Mouse (Mus musculus): Measurements from ENCODE around the gene Lipm. TPM values are rescaled to one million over a fixed set of nuclear protein-coding genes. Genes with fewer than 3 reads are reported as not detected.

Lipm gene
- total RNA-seq, 2 experiments from 2014 or later, result 0.12 TPM; not detected in 1

GRCm38 (mm10) chr19:34120107-34120731 lies 19.5 kb downstream of the Lipm start:
- DNase-seq (ENCODE audit: low spot score in 2 of 2), result no peak
- Histone ChIP-seq H3K4me3 (no peak overlapping the region), H3K27ac (no peak overlapping the region)
- TF ChIP-seq CTCF (conservative IDR thresholded peaks at IDR 0.05), result no peak

- Histone ChIP-seq H3K4me3 (no peak overlapping the region), H3K27ac (no peak overlapping the region)
- no peak for DNase-seq (ENCODE audit: low spot score in 2 of 2)
- peak; percentile 17 for TF ChIP-seq CTCF (conservative IDR thresholded peaks at IDR 0.05)
Observed at GRCm38 (mm10) chr19:34138720-34139430, 38.1 kb downstream of the Lipm start.

GRCm38 (mm10) chr19:34139431-34140046 lies 38.8 kb downstream of the Lipm start:
- Histone ChIP-seq H3K4me3 (no peak overlapping the region), H3K27ac (no peak overlapping the region)
- no peak for TF ChIP-seq CTCF (conservative IDR thresholded peaks at IDR 0.05)
- DNase-seq (ENCODE audit: low spot score in 2 of 2), result no peak

- Histone ChIP-seq H3K27ac (no peak overlapping the region), H3K4me3 (no peak overlapping the region)
- TF ChIP-seq CTCF (conservative IDR thresholded peaks at IDR 0.05), result no peak
- no peak for DNase-seq (ENCODE audit: low spot score in 2 of 2)
Observed at GRCm38 (mm10) chr19:34148421-34148820, 47.7 kb downstream of the Lipm start.

GRCm38 (mm10) chr19:34151909-34152308 lies 51.2 kb downstream of the Lipm start:
- H3K4me3 ChIP-seq, result no peak overlapping the region
- H3K27ac ChIP-seq, result no peak overlapping the region
- DNase-seq (ENCODE audit: low spot score in 2 of 2), result peak; percentile 18 to 28
- TF ChIP-seq CTCF (conservative IDR thresholded peaks at IDR 0.05), result peak; percentile 88

- TF ChIP-seq CTCF (conservative IDR thresholded peaks at IDR 0.05), result no peak
- no peak overlapping the region for H3K27ac ChIP-seq
- peak in 1 of 2 experiments; percentile 7 for DNase-seq (ENCODE audit: low spot score in 2 of 2)
- no peak overlapping the region for H3K4me3 ChIP-seq
Observed at GRCm38 (mm10) chr19:34153263-34154144, 52.8 kb downstream of the Lipm start.

- no peak overlapping the region for H3K4me3 ChIP-seq
- no peak overlapping the region for H3K27ac ChIP-seq
- no peak for DNase-seq (ENCODE audit: low spot score in 2 of 2)
- TF ChIP-seq CTCF (conservative IDR thresholded peaks at IDR 0.05), result no peak
Observed at GRCm38 (mm10) chr19:34162693-34163092, 62.0 kb downstream of the Lipm start.

- Histone ChIP-seq H3K27ac (no peak within 1 kb of the TSS), H3K4me3 (no peak within 1 kb of the TSS)
- DNase-seq (ENCODE audit: low spot score in 2 of 2), result no peak
- no peak for TF ChIP-seq CTCF (conservative IDR thresholded peaks at IDR 0.05)
Observed at GRCm38 (mm10) chr19:34165891-34166290, 65.2 kb downstream of the Lipm start, which contains the start of gene Ankrd22. TSS of gene Ankrd22 (minus strand) at chr19:34166053.

- TF ChIP-seq CTCF (conservative IDR thresholded peaks at IDR 0.05), result no peak
- no peak for DNase-seq (ENCODE audit: low spot score in 2 of 2)
- no peak overlapping the region for H3K4me3 ChIP-seq
- H3K27ac ChIP-seq, result no peak overlapping the region
Observed at GRCm38 (mm10) chr19:34166386-34166785, 65.7 kb downstream of the Lipm start.

GRCm38 (mm10) chr19:34167896-34168661 lies 67.3 kb downstream of the Lipm start:
- no peak for TF ChIP-seq CTCF (conservative IDR thresholded peaks at IDR 0.05)
- H3K4me3 ChIP-seq, result no peak overlapping the region
- H3K27ac ChIP-seq, result no peak overlapping the region
- no peak for DNase-seq (ENCODE audit: low spot score in 2 of 2)

- TF ChIP-seq CTCF (conservative IDR thresholded peaks at IDR 0.05), result no peak
- no peak overlapping the region for H3K4me3 ChIP-seq
Observed at GRCm38 (mm10) chr19:34169121-34169520, 68.4 kb downstream of the Lipm start.

GRCm38 (mm10) chr19:34171167-34171566 lies 70.4 kb downstream of the Lipm start:
- DNase-seq (ENCODE audit: low spot score in 2 of 2), result no peak
- TF ChIP-seq CTCF (conservative IDR thresholded peaks at IDR 0.05), result no peak
- no peak overlapping the region for H3K27ac ChIP-seq
- H3K4me3 ChIP-seq, result no peak overlapping the region

More at GRCm38 (mm10) chr19:34169121-34169520, 68.4 kb downstream of the Lipm start:
- no peak for DNase-seq (ENCODE audit: low spot score in 2 of 2)
- no peak overlapping the region for H3K27ac ChIP-seq

Small RNAs within 50 kb of the gene (microRNA-seq; reads per million reads assigned to microRNA genes)
- 0 reads per million in 2 experiments for gene Gm23334

Other genes with a start within 250 kb of the Lipm start
- not detected for gene Lipf, start 139.7 kb upstream of the Lipm start, total RNA-seq (2021)
- not detected for gene Lipk, start 92.6 kb upstream of the Lipm start, total RNA-seq (2021)
- gene Lipn, start 33.6 kb upstream of the Lipm start, total RNA-seq (2021), result not detected
- gene Ankrd22, start 65.1 kb downstream of the Lipm start, total RNA-seq (2021), result not detected
- 10 to 100 TPM; 20.0 to 21.1 TPM for gene Stambpl1, start 91.3 kb downstream of the Lipm start, total RNA-seq (2021)
- gene Acta2, start 154.7 kb downstream of the Lipm start, total RNA-seq (2021), result 10 to 100 TPM; 12.2 to 18.3 TPM
- gene Fas, start 189.7 kb downstream of the Lipm start, total RNA-seq (2021), result 1 to 10 TPM; 1.5 to 2.9 TPM